Mouse (Mus musculus) heart, embryonic 13.5 days (tissue): ENCODE data around the gene Vwa7. TPM values are rescaled to one million over a fixed set of nuclear protein-coding genes. Genes with fewer than 3 reads are reported as not detected.

Source experiments
- polyA plus RNA-seq: library from polyadenylated mRNA; unstranded; fragments of >200 nt; fragmentation: Nextera tagmentation; extraction: Ambion mirVana; gene quantifications from 2 replicates; pipeline ENCODE4 v1.2.1, GENCODE M21; 2015

Gene Vwa7
- polyA plus RNA-seq, 1 experiment from 2014 or later, result 0.45 TPM

Other genes with a start within 250 kb of the Vwa7 start
- not detected in 2 replicates for gene Cyp21a1, start 212.0 kb upstream of the Vwa7 start, polyA plus RNA-seq
- 17.4 and 18.3 TPM in 2 replicates for gene Stk19, start 179.6 kb upstream of the Vwa7 start, polyA plus RNA-seq
- 32.3 and 34.9 TPM in 2 replicates for gene Dxo, start 179.6 kb upstream of the Vwa7 start, polyA plus RNA-seq
- gene Skiv2l, start 166.4 kb upstream of the Vwa7 start, polyA plus RNA-seq, result 27.3 and 30.6 TPM in 2 replicates
- 68.5 and 70.9 TPM in 2 replicates for gene Nelfe, start 166.2 kb upstream of the Vwa7 start, polyA plus RNA-seq
- 2.3 and 5.6 TPM in 2 replicates for gene Cfb, start 154.1 kb upstream of the Vwa7 start, polyA plus RNA-seq
- gene Zbtb12, start 137.1 kb upstream of the Vwa7 start, polyA plus RNA-seq, result 1.5 and 2.0 TPM in 2 replicates
- gene Gm20547, start 134.5 kb upstream of the Vwa7 start, polyA plus RNA-seq, result not detected in 2 replicates
- 0.84 and 1.9 TPM in 2 replicates for gene C2, start 118.3 kb upstream of the Vwa7 start, polyA plus RNA-seq
- 38.8 and 42.4 TPM in 2 replicates for gene Ehmt2, start 118.1 kb upstream of the Vwa7 start, polyA plus RNA-seq
- 0.15 TPM in 1 of 2 replicates, not detected in the other for gene Slc44a4, start 102.1 kb upstream of the Vwa7 start, polyA plus RNA-seq
- gene Neu1, start 85.3 kb upstream of the Vwa7 start, polyA plus RNA-seq, result 18.1 and 19.2 TPM in 2 replicates
- gene Hspa1b, start 57.3 kb upstream of the Vwa7 start, polyA plus RNA-seq, result 0.19 and 0.20 TPM in 2 replicates
- gene Gm20481, start 46.7 kb upstream of the Vwa7 start, polyA plus RNA-seq, result not detected in 2 replicates
- gene Hspa1a, start 44.4 kb upstream of the Vwa7 start, polyA plus RNA-seq, result 3.9 TPM in 2 replicates
- gene Hspa1l, start 43.9 kb upstream of the Vwa7 start, polyA plus RNA-seq, result 2.1 and 2.2 TPM in 2 replicates
- gene Lsm2, start 34.7 kb upstream of the Vwa7 start, polyA plus RNA-seq, result 145 and 153 TPM in 2 replicates
- gene Vars, start 15.6 kb upstream of the Vwa7 start, polyA plus RNA-seq, result 59.9 and 63.0 TPM in 2 replicates
- gene Sapcd1, start 11.4 kb downstream of the Vwa7 start, polyA plus RNA-seq, result 3.2 and 4.2 TPM in 2 replicates
- 4.0 and 4.1 TPM in 2 replicates for gene Msh5, start 30.2 kb downstream of the Vwa7 start, polyA plus RNA-seq
- 351 and 389 TPM in 2 replicates for gene Clic1, start 33.4 kb downstream of the Vwa7 start, polyA plus RNA-seq
- 194 and 207 TPM in 2 replicates for gene Ddah2, start 42.5 kb downstream of the Vwa7 start, polyA plus RNA-seq
- not detected in 2 replicates for gene Ly6g6c, start 48.8 kb downstream of the Vwa7 start, polyA plus RNA-seq
- gene Mpig6b, start 49.6 kb downstream of the Vwa7 start, polyA plus RNA-seq, result 0.92 and 1.4 TPM in 2 replicates
- gene Ly6g6e, start 60.3 kb downstream of the Vwa7 start, polyA plus RNA-seq, result 0.36 and 0.62 TPM in 2 replicates
- 1.7 and 1.9 TPM in 2 replicates for gene Ly6g6d, start 61.5 kb downstream of the Vwa7 start, polyA plus RNA-seq
- gene Ly6g6f, start 69.0 kb downstream of the Vwa7 start, polyA plus RNA-seq, result 0.73 and 1.0 TPM in 2 replicates
- gene Abhd16a, start 72.7 kb downstream of the Vwa7 start, polyA plus RNA-seq, result 67.0 and 69.5 TPM in 2 replicates
- not detected in 2 replicates for gene Ly6g5c, start 91.7 kb downstream of the Vwa7 start, polyA plus RNA-seq
- gene Ly6g5b, start 98.8 kb downstream of the Vwa7 start, polyA plus RNA-seq, result 0.40 and 0.80 TPM in 2 replicates
- gene Gpank1, start 104.9 kb downstream of the Vwa7 start, polyA plus RNA-seq, result 10.7 and 14.1 TPM in 2 replicates
- 215 and 231 TPM in 2 replicates for gene Csnk2b, start 105.5 kb downstream of the Vwa7 start, polyA plus RNA-seq
- 8.7 and 9.7 TPM in 2 replicates for gene D17H6S53E, start 109.8 kb downstream of the Vwa7 start, polyA plus RNA-seq
- 2.2 and 19.0 TPM in 2 replicates for gene Apom, start 115.5 kb downstream of the Vwa7 start, polyA plus RNA-seq
- 45.1 and 46.1 TPM in 2 replicates for gene Bag6, start 118.6 kb downstream of the Vwa7 start, polyA plus RNA-seq
- gene Prrc2a, start 148.3 kb downstream of the Vwa7 start, polyA plus RNA-seq, result 124 and 130 TPM in 2 replicates
- gene Aif1, start 159.5 kb downstream of the Vwa7 start, polyA plus RNA-seq, result 6.5 and 7.8 TPM in 2 replicates
- 8.6 and 9.9 TPM in 2 replicates for gene Lst1, start 171.9 kb downstream of the Vwa7 start, polyA plus RNA-seq
- gene Ltb, start 177.9 kb downstream of the Vwa7 start, polyA plus RNA-seq, result 0.64 TPM in 1 of 2 replicates, not detected in the other
- gene Tnf, start 185.4 kb downstream of the Vwa7 start, polyA plus RNA-seq, result 0.12 and 0.23 TPM in 2 replicates
- not detected in 2 replicates for gene Lta, start 188.8 kb downstream of the Vwa7 start, polyA plus RNA-seq
- gene Gm16181, start 204.3 kb downstream of the Vwa7 start, polyA plus RNA-seq, result not detected in 2 replicates
- gene Atp6v1g2, start 217.1 kb downstream of the Vwa7 start, polyA plus RNA-seq, result 10.6 and 10.7 TPM in 2 replicates
- 7.6 and 8.1 TPM in 2 replicates for gene Nfkbil1, start 219.2 kb downstream of the Vwa7 start, polyA plus RNA-seq
- gene Ddx39b, start 225.2 kb downstream of the Vwa7 start, polyA plus RNA-seq, result 279 TPM in 2 replicates
- 43.4 and 48.6 TPM in 2 replicates for gene H2-D1, start 246.2 kb downstream of the Vwa7 start, polyA plus RNA-seq